Mouse (Mus musculus) heart, embryonic 16.5 days (tissue): ENCODE measurements around the gene Dalrd3. TPM values are rescaled to one million over a fixed set of nuclear protein-coding genes. Genes with fewer than 3 reads are reported as not detected.

Source experiments
- ATAC-seq: fragments of 200-750 bp; cut with Nextera tagmentation; replicated peaks from 2 replicates; pipeline ENCODE4 v1.8.0; 2017; ENCODE audit warnings: moderate number of reproducible peaks; ENCODE audit not compliant: insufficient read depth, low FRiP score; ENCODE audit errors: extremely low read depth
- H3K27ac ChIP-seq: fragments of 300-500 bp; sonication (generic); 2 replicates; pipeline ENCODE4 v1.5.1; 2014; ENCODE audit warnings: mild to moderate bottlenecking, low read length, control low read depth, moderate library complexity
- H3K27me3 ChIP-seq: fragments of 300-500 bp; sonication (generic); 2 replicates; pipeline ENCODE4 v1.6.1; 2014; ENCODE audit warnings: low read length, mixed read lengths; ENCODE audit not compliant: control insufficient read depth, insufficient read depth
- H3K36me3 ChIP-seq: fragments of 300-500 bp; sonication (generic); 2 replicates; pipeline ENCODE4 v1.6.1; 2014; ENCODE audit not compliant: control insufficient read depth, insufficient read depth
- H3K4me1 ChIP-seq: fragments of 300-500 bp; sonication (generic); 2 replicates; pipeline ENCODE4 v1.6.1; 2014; ENCODE audit warnings: low read length, mixed read lengths; ENCODE audit not compliant: control insufficient read depth, insufficient read depth
- H3K4me2 ChIP-seq: fragments of 300-500 bp; sonication (generic); 2 replicates; pipeline ENCODE4 v1.6.1; 2014; ENCODE audit warnings: low read depth, mild to moderate bottlenecking, control low read depth, low read length
- H3K4me3 ChIP-seq: fragments of 300-500 bp; sonication (generic); 2 replicates; pipeline ENCODE4 v1.5.1; 2014; ENCODE audit warnings: mild to moderate bottlenecking, control low read depth, low read length
- H3K9ac ChIP-seq: fragments of 300-500 bp; sonication (generic); 2 replicates; pipeline ENCODE4 v1.6.1; 2014; ENCODE audit warnings: low read length, control low read depth
- H3K9me3 ChIP-seq: fragments of 300-500 bp; sonication (generic); replicated peaks from 2 replicates; pipeline ENCODE4 v1.6.1; 2016; ENCODE audit warnings: low read length; ENCODE audit not compliant: control insufficient read depth
- WGBS: fragments of 180-500 bp; shearing (Covaris S2); extraction: QIAGEN DNeasy Blood & Tissue Kit; methylation state at CpG from one replicate; pipeline ENCODE4 v1.1.7; 2014; 5-methylcytosine and 5-hydroxymethylcytosine counted together
- polyA plus RNA-seq: library from polyadenylated mRNA; unstranded; fragments of >200 nt; fragmentation: Nextera tagmentation; extraction: Ambion mirVana; gene quantifications from 2 replicates; pipeline ENCODE4 v1.2.1, GENCODE M21; 2015

The Dalrd3 gene
- 83.3 and 83.6 TPM in 2 replicates for polyA plus RNA-seq

DNA sequence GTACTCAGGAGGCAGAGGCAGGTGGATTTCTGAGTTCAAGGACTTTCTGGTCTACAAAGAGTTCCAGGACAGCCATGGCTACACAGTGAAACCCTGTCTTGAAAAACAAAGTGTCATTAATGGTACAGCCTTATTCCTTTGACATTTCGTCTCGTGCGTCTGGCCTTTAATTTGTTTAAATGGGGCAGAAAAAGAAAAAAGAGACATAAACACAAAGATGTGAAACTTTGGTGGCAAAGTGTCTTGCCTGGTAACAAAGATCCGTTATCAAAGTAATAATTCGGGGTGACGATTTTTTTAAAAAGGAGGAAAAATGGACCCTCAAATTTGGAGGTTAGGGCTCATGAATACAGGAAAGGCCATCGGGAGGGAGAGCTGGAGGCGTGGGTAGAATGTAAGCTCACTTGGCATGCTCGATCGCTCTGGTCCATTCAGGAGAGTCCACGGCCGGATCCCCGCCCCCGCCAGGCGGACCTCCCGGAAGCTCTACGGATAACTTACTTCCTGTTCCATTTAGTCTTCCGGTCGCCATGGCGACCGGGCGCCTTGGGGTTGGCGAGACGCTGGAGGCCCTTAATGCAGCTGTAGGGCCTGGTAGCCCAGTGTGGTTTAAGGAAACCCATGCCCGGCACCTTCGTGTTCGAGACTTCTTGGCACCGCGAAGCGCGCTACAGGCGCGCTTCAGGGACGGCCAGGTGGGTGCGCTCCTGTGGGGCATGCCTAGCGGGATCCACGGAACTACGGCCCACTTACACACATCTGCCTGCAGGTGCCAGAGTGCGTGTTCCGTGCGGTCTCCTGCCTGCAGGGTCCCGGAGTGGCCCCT, at the start of gene Dalrd3:
TSS of gene Dalrd3 (plus strand) at position 506 of the 826 bp plus-strand sequence.
- H3K36me3 ChIP-seq: peaks cover 27% of the 10 kb centered on the region
- no peaks in the 10 kb centered on the region for H3K27me3 ChIP-seq
- H3K27ac ChIP-seq: peak within 1 kb of the TSS; percentile 43
- H3K9me3 ChIP-seq: no peaks in the 10 kb centered on the region
- peak within 1 kb of the TSS; percentile 76 for H3K9ac ChIP-seq
- peaks cover 31% of the 10 kb centered on the region for H3K4me1 ChIP-seq
- peak; percentile 55 for ATAC-seq
- 6% methylated on average over 42 of the region's 42 CpGs for WGBS
- peak within 1 kb of the TSS; percentile 73 for H3K4me3 ChIP-seq
- peak within 1 kb of the TSS; percentile 100 for H3K4me2 ChIP-seq

DNA sequence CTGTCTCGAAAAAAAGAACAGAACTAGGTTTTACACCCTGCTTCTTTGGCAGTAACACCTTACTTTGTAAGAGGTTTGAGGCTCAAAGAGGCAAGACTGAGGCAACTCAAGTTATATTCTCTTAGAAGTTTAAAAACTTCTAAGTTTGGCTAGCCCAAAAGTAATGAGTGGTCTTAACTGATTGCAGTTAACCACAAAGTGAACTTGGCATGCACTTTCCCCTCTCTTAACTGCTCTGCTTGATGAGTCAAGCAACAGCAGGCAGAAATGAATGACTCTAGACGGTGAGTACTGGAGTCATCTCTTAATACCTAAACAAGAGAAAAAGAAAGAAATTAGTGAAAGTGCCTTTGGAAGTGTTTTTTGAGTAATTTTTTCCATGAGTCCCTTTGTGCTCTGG, 48.1 kb upstream of the Dalrd3 start:
- peaks cover 16% of the 10 kb centered on the region for H3K4me1 ChIP-seq
- H3K36me3 ChIP-seq: peaks cover 8% of the 10 kb centered on the region
- H3K4me3 ChIP-seq: no peak overlapping the region
- no peak overlapping the region for H3K4me2 ChIP-seq
- no peak for ATAC-seq
- peak overlapping the region; percentile 4; the same call in 1 of the 2 replicates for H3K27ac ChIP-seq
- no peaks in the 10 kb centered on the region for H3K9me3 ChIP-seq
- no peaks in the 10 kb centered on the region for H3K27me3 ChIP-seq
- WGBS: 77% methylated on average over 2 of the region's 2 CpGs
- H3K9ac ChIP-seq: no peak overlapping the region

GRCm38 (mm10) chr9:108523341-108523740, 46.3 kb upstream of the Dalrd3 start:
- H3K27me3 ChIP-seq: no peaks in the 10 kb centered on the region
- peaks cover 16% of the 10 kb centered on the region for H3K4me1 ChIP-seq
- no peaks in the 10 kb centered on the region for H3K9me3 ChIP-seq
- no peak overlapping the region for H3K27ac ChIP-seq
- H3K4me2 ChIP-seq: no peak overlapping the region
- H3K4me3 ChIP-seq: no peak overlapping the region
- WGBS: 93% methylated on average over 4 of the region's 4 CpGs
- peaks cover 8% of the 10 kb centered on the region for H3K36me3 ChIP-seq
- H3K9ac ChIP-seq: no peak overlapping the region
- ATAC-seq: no peak

DNA sequence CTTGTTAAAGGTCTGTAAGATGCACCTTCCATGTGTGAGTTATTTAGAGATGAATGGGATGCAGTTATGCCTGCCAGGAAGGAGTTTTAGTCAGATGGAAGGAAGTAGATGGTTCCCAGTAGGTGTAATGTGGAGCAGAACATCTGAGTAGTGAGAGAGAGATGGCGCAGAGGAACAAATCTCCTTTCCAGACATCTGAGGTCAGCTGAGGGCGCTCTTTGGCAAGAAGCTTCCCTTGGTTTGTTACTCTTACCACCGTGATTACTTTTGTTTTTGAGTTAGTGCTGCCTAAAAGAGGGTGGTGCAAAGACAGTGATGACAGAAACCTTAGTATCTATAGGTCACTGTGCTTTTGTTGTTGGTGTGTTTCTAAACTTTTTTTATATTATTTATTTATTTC, 44.3 kb upstream of the Dalrd3 start:
- ATAC-seq: no peak
- H3K36me3 ChIP-seq: peaks cover 21% of the 10 kb centered on the region
- H3K27ac ChIP-seq: no peak overlapping the region
- H3K9ac ChIP-seq: no peak overlapping the region
- no peak overlapping the region for H3K4me3 ChIP-seq
- H3K4me2 ChIP-seq: no peak overlapping the region
- no peaks in the 10 kb centered on the region for H3K27me3 ChIP-seq
- no peaks in the 10 kb centered on the region for H3K9me3 ChIP-seq
- 0 out of 2 replicates have a peak, but pooled peaks cover 3% of the 10 kb centered on the region for H3K4me1 ChIP-seq
- WGBS: 73% methylated on average over 3 of the region's 3 CpGs

DNA sequence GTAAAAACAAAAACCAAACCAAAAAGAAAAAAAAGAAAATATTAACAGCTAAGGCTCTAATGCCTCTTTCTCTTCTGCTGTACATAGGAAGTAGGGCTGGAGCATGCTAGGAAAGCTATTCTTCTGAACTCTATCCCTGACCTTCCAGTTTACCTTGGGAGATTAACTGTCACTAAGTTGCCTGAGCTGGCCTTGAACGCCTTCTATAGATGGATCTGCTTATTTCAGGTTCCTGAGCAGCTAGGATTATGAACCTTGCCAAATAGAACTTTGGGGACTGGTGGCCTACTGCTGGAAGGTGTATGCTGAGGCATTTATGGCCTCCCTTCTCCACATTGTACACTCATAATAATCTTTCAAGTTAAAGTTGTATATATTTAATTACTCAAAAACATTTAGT, 38.7 kb upstream of the Dalrd3 start:
- Histone ChIP-seq H3K27ac (no peak overlapping the region), H3K36me3 (peaks cover 52% of the 10 kb centered on the region), H3K27me3 (no peaks in the 10 kb centered on the region), H3K4me3 (no peak overlapping the region), H3K4me2 (no peak overlapping the region), H3K9ac (no peak overlapping the region), H3K4me1 (no peaks in the 10 kb centered on the region), H3K9me3 (no peaks in the 10 kb centered on the region)
- WGBS: 94% methylated on average over 1 of the region's 1 CpGs
- ATAC-seq: no peak

DNA sequence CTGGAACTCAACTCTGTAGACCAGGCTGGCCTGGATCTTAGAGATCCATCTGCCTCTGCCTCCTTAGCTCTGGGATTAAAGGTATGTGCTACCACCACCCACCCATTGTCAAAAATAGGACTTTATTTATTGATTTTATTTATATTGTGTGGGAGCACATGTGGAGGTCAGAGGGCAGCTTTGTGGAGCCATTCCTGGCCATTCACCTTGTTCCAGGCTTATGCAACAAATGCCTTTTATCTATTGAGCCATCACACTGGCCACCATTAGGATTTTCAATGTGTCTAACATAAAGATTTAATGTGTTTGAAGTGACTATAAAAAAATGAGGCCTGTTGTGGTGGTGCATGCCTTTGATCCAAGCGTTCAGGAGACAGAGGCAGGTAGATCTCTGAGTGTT, 38.2 kb upstream of the Dalrd3 start:
- Histone ChIP-seq H3K27me3 (no peaks in the 10 kb centered on the region), H3K4me3 (no peak overlapping the region), H3K9me3 (no peaks in the 10 kb centered on the region), H3K4me1 (no peaks in the 10 kb centered on the region), H3K36me3 (peaks cover 56% of the 10 kb centered on the region), H3K9ac (no peak overlapping the region), H3K27ac (no peak overlapping the region), H3K4me2 (no peak overlapping the region)
- no peak for ATAC-seq
- whole genome bisulfite sequencing: 91% methylated on average over 1 of the region's 1 CpGs

GRCm38 (mm10) chr9:108540846-108541245, 28.8 kb upstream of the Dalrd3 start:
- Histone ChIP-seq H3K27me3 (no peaks in the 10 kb centered on the region), H3K4me1 (no peaks in the 10 kb centered on the region), H3K9ac (no peak overlapping the region), H3K9me3 (no peaks in the 10 kb centered on the region), H3K4me2 (no peak overlapping the region), H3K27ac (no peak overlapping the region), H3K36me3 (peaks cover 74% of the 10 kb centered on the region), H3K4me3 (no peak overlapping the region)
- no peak for ATAC-seq

DNA sequence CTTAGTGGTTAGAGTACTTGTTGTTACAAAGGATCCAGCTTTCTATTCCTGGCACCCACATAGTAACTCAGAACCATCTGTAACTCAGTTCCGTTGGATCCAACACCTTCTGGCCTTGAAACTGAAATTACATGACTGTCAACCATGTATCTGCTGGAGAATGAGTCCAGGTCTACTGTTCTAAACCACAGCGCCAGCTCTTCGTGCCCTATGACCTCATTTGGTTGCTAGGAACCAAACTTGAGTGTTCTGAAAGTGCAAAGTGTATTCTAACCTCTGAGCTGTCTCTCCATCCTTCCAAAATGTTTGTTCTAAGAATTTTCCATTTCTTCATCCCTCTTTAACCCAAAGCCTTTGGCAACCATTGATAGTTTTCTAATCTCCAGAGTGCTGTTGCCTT, 23.7 kb upstream of the Dalrd3 start:
- Histone ChIP-seq H3K9ac (no peak overlapping the region), H3K4me3 (no peak overlapping the region), H3K4me2 (no peak overlapping the region), H3K27me3 (no peaks in the 10 kb centered on the region), H3K4me1 (no peaks in the 10 kb centered on the region), H3K36me3 (peaks cover 63% of the 10 kb centered on the region), H3K9me3 (no peaks in the 10 kb centered on the region), H3K27ac (no peak overlapping the region)
- no peak for ATAC-seq
- 92% methylated on average over 3 of the region's 3 CpGs for WGBS

GRCm38 (mm10) chr9:108546875-108547274, 22.8 kb upstream of the Dalrd3 start:
- Histone ChIP-seq H3K4me2 (no peak overlapping the region), H3K36me3 (peaks cover 58% of the 10 kb centered on the region), H3K9me3 (no peaks in the 10 kb centered on the region), H3K27ac (no peak overlapping the region), H3K9ac (no peak overlapping the region), H3K4me3 (no peak overlapping the region), H3K4me1 (no peaks in the 10 kb centered on the region), H3K27me3 (no peaks in the 10 kb centered on the region)
- ATAC-seq: no peak
- WGBS: 86% methylated on average over 1 of the region's 1 CpGs
